Mouse (Mus musculus): ENCODE data around the gene Tapbp. TPM values are rescaled to one million over a fixed set of nuclear protein-coding genes. Genes with fewer than 3 reads are reported as not detected.

The Tapbp gene
- 14.7 and 16.0 TPM in 2 replicates for polyA plus RNA-seq (2012; rRNA removed)

GRCm38 (mm10) chr17:33915671-33916250, at the start of gene Tapbp, which contains the start of gene Zbtb22:
Gene Tapbp (plus strand): TSS chr17:33915899.
Gene Zbtb22 (plus strand): TSS chr17:33915904.

GRCm38 (mm10) chr17:33873537-33873936, 42.2 kb upstream of the Tapbp start, which contains the start of gene Gm7029:
Gene Gm7029 (plus strand): TSS chr17:33873837.

DNA sequence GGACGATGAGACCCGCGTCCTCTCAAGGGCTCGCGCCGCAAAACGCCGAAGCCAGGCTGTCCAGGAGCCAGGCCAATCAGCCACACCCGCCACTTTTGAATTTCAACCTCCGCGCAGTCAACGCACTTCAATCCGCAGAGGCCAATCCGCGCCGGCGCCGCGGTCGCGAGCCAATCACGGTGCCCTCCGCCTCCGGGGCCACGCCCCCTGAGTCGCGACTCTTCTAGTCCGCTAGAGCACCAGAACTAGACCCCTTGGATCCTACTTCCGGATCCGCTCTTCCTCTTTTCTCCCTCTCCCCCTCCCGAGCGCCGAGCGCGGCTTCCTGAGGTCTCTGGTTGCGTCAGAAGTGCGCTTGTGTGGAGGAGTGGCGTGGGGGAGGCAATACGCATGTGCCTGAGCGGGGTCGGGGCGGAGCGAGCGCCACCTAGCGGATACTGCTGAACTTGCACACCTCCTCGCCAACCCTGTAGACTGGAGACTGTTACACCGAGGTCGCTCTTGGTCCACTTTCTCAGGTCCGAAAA, 25.1 kb upstream of the Tapbp start, which contains the start of gene Kifc1:
TSS of gene Kifc1 (minus strand) at position 129 of the 527 bp plus-strand sequence.

DNA sequence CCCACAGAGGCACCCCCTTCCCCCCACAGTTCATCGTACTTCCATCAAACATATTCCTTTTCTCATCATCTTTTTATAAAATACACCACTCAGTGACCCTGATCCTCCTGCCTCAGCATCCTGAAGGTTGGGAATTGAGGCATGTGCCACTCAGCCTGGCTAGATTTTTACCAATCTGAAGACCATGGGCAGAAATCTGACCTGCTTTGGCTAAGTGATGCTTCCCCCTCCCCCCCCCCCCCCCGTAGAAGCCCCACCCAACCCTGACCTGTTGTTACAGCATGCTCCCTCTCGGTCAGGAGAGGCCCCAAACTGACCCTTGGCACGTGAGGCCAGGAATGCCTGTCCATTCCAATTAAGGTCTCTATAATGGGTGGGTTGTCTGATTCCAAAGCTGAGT, 10.9 kb upstream of the Tapbp start, which contains the start of gene Platr17:
TSS of gene Platr17 (plus strand) at position 301 of the 400 bp plus-strand sequence.

GRCm38 (mm10) chr17:33909077-33909868, 6.4 kb upstream of the Tapbp start, which contains the start of gene Daxx:
Gene Daxx (plus strand): TSS chr17:33909414.

GRCm38 (mm10) chr17:33929371-33930279, 13.9 kb downstream of the Tapbp start, which contains the start of gene Rgl2:
Gene Rgl2 (plus strand): TSS chr17:33929543.

GRCm38 (mm10) chr17:33940206-33940805, 24.6 kb downstream of the Tapbp start, which contains the start of the genes Pfdn6 and Wdr46:
Gene Pfdn6 (minus strand): TSS chr17:33940343.
Gene Wdr46 (plus strand): TSS chr17:33940660.

DNA sequence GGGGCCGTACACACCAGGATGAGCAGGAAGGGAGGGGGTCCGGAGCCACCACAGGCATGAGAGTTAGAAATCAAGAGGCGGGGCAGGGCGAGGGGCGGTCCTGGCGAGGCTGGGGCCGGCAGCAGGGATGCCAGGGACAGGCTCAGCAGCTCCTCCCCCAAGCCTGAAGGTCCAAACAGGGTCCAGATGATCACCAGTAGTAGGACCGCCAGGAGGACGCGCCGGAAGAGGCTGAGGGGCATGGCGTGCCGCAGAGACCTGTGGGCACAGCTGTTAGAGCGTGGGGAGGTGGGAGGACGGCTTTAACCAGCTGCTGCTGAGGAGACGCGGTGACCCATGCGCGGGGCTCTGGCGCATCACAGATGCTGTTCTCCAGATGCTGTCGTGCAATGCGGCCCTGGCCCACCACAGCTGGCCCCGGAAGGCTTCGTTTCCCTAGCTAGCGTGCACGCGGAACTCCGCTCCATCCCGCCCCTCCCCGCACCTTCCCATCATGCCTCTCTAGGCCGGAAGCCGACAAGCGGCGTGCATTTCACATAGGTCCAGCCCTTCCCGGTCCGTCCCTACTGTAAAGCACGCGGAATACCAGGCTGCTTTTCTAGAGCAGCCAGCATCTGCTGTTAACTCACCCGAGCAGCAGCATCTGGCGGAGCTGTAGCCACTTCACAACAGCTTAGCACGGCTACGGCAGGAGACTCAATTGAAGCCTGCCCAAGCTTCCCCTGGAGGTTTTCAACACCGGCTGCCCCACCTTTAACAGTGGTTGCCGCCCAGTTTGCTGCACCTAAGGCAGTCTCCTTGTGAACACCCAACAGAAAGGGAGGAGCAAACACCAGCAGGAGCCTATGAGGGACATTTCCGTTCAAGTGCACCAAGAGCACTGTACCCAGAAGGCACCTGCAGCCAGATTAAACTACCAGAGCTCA, 35.6 kb downstream of the Tapbp start, which contains the start of gene B3galt4:
TSS of gene B3galt4 (minus strand) at position 468 of the 926 bp plus-strand sequence.

GRCm38 (mm10) chr17:33955555-33956214, 40.0 kb downstream of the Tapbp start, which contains the start of the genes Vps52 and Rps18:
Gene Vps52 (plus strand): TSS chr17:33955812.
Gene Rps18 (minus strand): TSS chr17:33956001.

Other genes starting within 250 kb of the Tapbp start
- gene Hnrnpm, start 229.0 kb upstream of the Tapbp start, polyA plus RNA-seq (2012; rRNA removed) = 178 and 186 TPM in 2 replicates
- 65.0 and 70.7 TPM in 2 replicates for gene March2, start 197.2 kb upstream of the Tapbp start, polyA plus RNA-seq (2012; rRNA removed)
- gene Rab11b, start 155.4 kb upstream of the Tapbp start, polyA plus RNA-seq (2012; rRNA removed) = 523 and 577 TPM in 2 replicates
- 7.9 and 9.8 TPM in 2 replicates for gene Angptl4, start 134.1 kb upstream of the Tapbp start, polyA plus RNA-seq (2012; rRNA removed)
- 64.5 and 79.4 TPM in 2 replicates for gene Kank3, start 105.4 kb upstream of the Tapbp start, polyA plus RNA-seq (2012; rRNA removed)
- gene Rps28, start 91.3 kb upstream of the Tapbp start, polyA plus RNA-seq (2012; rRNA removed) = 1,131 and 1,306 TPM in 2 replicates
- gene Ndufa7, start 91.3 kb upstream of the Tapbp start, polyA plus RNA-seq (2012; rRNA removed) = 333 and 341 TPM in 2 replicates
- gene Cd320, start 72.8 kb upstream of the Tapbp start, polyA plus RNA-seq (2012; rRNA removed) = 29.8 and 36.6 TPM in 2 replicates
- gene Gm7029, start 42.1 kb upstream of the Tapbp start, polyA plus RNA-seq (2012; rRNA removed) = not detected in 2 replicates
- 12.0 and 13.5 TPM in 2 replicates for gene Kifc1, start 25.2 kb upstream of the Tapbp start, polyA plus RNA-seq (2012; rRNA removed)
- gene Platr17, start 10.8 kb upstream of the Tapbp start, polyA plus RNA-seq (2012; rRNA removed) = 0.21 and 0.24 TPM in 2 replicates
- 39.3 and 40.5 TPM in 2 replicates for gene Daxx, start 6.5 kb upstream of the Tapbp start, polyA plus RNA-seq (2012; rRNA removed)
- 26.4 and 28.4 TPM in 2 replicates for gene Zbtb22, start within 50 bp of the Tapbp start, polyA plus RNA-seq (2012; rRNA removed)
- 183 and 190 TPM in 2 replicates for gene Rgl2, start 13.6 kb downstream of the Tapbp start, polyA plus RNA-seq (2012; rRNA removed)
- gene Pfdn6, start 24.4 kb downstream of the Tapbp start, polyA plus RNA-seq (2012; rRNA removed) = 117 and 126 TPM in 2 replicates
- 20.5 and 22.2 TPM in 2 replicates for gene Wdr46, start 24.8 kb downstream of the Tapbp start, polyA plus RNA-seq (2012; rRNA removed)
- gene B3galt4, start 35.6 kb downstream of the Tapbp start, polyA plus RNA-seq (2012; rRNA removed) = 10.4 and 11.6 TPM in 2 replicates
- gene Vps52, start 39.9 kb downstream of the Tapbp start, polyA plus RNA-seq (2012; rRNA removed) = 58.2 and 62.1 TPM in 2 replicates
- gene Rps18, start 40.1 kb downstream of the Tapbp start, polyA plus RNA-seq (2012; rRNA removed) = 648 and 656 TPM in 2 replicates
- 24.0 and 24.8 TPM in 2 replicates for gene H2-K1, start 84.4 kb downstream of the Tapbp start, polyA plus RNA-seq (2012; rRNA removed)
- 48.8 and 51.4 TPM in 2 replicates for gene Ring1, start 108.8 kb downstream of the Tapbp start, polyA plus RNA-seq (2012; rRNA removed)
- gene H2-Ke6, start 112.2 kb downstream of the Tapbp start, polyA plus RNA-seq (2012; rRNA removed) = 98.3 and 102 TPM in 2 replicates
- gene Slc39a7, start 115.8 kb downstream of the Tapbp start, polyA plus RNA-seq (2012; rRNA removed) = 112 TPM in 2 replicates
- 82.1 and 83.7 TPM in 2 replicates for gene Rxrb, start 115.9 kb downstream of the Tapbp start, polyA plus RNA-seq (2012; rRNA removed)
- gene Col11a2, start 123.5 kb downstream of the Tapbp start, polyA plus RNA-seq (2012; rRNA removed) = 10.7 and 17.0 TPM in 2 replicates
- 0.06 and 0.19 TPM in 2 replicates for gene H2-Oa, start 176.4 kb downstream of the Tapbp start, polyA plus RNA-seq (2012; rRNA removed)
- 15.7 and 16.4 TPM in 2 replicates for gene H2-DMa, start 203.6 kb downstream of the Tapbp start, polyA plus RNA-seq (2012; rRNA removed)
- gene Brd2, start 206.7 kb downstream of the Tapbp start, polyA plus RNA-seq (2012; rRNA removed) = 144 and 169 TPM in 2 replicates
- gene H2-DMb2, start 227.4 kb downstream of the Tapbp start, polyA plus RNA-seq (2012; rRNA removed) = 0.63 and 1.0 TPM in 2 replicates
- 1.9 and 2.2 TPM in 2 replicates for gene H2-DMb1, start 237.2 kb downstream of the Tapbp start, polyA plus RNA-seq (2012; rRNA removed)

All from central nervous system, embryonic 18 days (tissue).